23 mouse cellular contexts compared by ENCODE assay signal in the genomic region with DNA sequence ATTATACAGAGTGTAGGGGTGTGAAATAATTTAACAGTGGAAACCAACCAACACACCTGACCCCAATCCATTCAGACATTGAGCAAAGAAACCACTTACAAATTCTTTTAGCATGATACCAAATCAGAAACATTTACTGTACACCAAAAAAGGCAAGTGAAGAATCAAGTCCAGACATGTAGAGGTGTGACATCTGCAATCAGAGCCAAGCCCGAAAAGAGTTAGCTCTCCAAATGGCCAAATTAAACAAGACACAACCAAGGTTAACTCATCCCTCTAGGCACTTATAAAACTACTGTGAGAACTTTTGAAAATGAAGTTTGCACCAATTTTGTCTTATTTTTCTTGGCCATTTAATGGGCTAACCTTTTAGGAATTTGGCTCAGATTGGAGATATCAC. TPM values are rescaled to one million over a fixed set of nuclear protein-coding genes. Genes with fewer than 3 reads are reported as not detected.
"Had no signal": no experiment of that assay in that cellular context is flagged by ENCODE, and none has a peak within 500 bp of the region (broad histone marks: within the 10 kb centered on the region; RNA-seq: fewer than 3 reads in every experiment).

No protein-coding gene starts in this region.

- H3K4me2 ChIP-seq: neural tube, embryonic 13.5 days; neural tube, embryonic 15.5 days; stomach, embryonic 15.5 days had no signal

- H3K27me3 ChIP-seq: neural tube, embryonic 13.5 days; neural tube, embryonic 15.5 days; stomach, embryonic 15.5 days had no signal

- H3K9ac ChIP-seq: neural tube, embryonic 13.5 days; neural tube, embryonic 15.5 days; stomach, embryonic 15.5 days had no signal

- DNase-seq: retina, postnatal 1 day; right cerebral cortex, adult 18-20 months; right cerebral cortex, postnatal 14 days; right cerebral cortex, postnatal 25 days; right cerebral cortex, postnatal 4 days; spleen, adult 18-20 months; thymus, adult 18-20 months; thymus, adult 2 months; thymus, postnatal 14 days; thymus, postnatal 25 days; thymus, postnatal 36 days; thymus, postnatal 4 days had no signal

- H3K9me3 ChIP-seq: neural tube, embryonic 13.5 days; neural tube, embryonic 15.5 days; stomach, embryonic 15.5 days had no signal

- H3K4me3 ChIP-seq: neural tube, embryonic 13.5 days; neural tube, embryonic 15.5 days; stomach, embryonic 15.5 days had no signal

- H3K27ac ChIP-seq: neural tube, embryonic 13.5 days; neural tube, embryonic 15.5 days; stomach, embryonic 15.5 days; stomach, postnatal 0 days had no signal

- H3K4me1 ChIP-seq: neural tube, embryonic 13.5 days; neural tube, embryonic 15.5 days; stomach, embryonic 15.5 days had no signal

- H3K36me3 ChIP-seq: neural tube, embryonic 13.5 days; neural tube, embryonic 15.5 days; stomach, embryonic 15.5 days had no signal

RNA-seq across cellular contexts. Expression of a gene that starts 46.3 kb away (rescaled TPM):
- total RNA-seq: neutrophil, adult 5-6 weeks had no signal
- polyA plus RNA-seq: neural tube, embryonic 13.5 days; neural tube, embryonic 14.5 days; neural tube, embryonic 15.5 days; spleen, adult 2 months; stomach, embryonic 14.5 days; stomach, embryonic 16.5 days; stomach, postnatal 0 days; thymus, adult 2 months; thymus, postnatal 0 days; urinary bladder, adult 2 months had no signal
